Mouse (Mus musculus) myocyte (in vitro differentiated cells): Measurements from ENCODE around the gene Slc24a5. TPM values are rescaled to one million over a fixed set of nuclear protein-coding genes. Genes with fewer than 3 reads are reported as not detected.
"Not testable (repeated sequence)": the region's sequence is repeated elsewhere in the genome, so short reads cannot be mapped to it uniquely, and the experiment has no call there.

ENCODE experiments used
- H3K27me3 ChIP-seq: one replicate; pipeline ENCODE4 v1.6.1; 2011; ENCODE audit not compliant: control insufficient read depth, insufficient read depth, insufficient read length
- H3K36me3 ChIP-seq: one replicate; pipeline ENCODE4 v1.6.1; 2011; ENCODE audit not compliant: control insufficient read depth, insufficient read depth
- H3K4me2 ChIP-seq: one replicate; pipeline ENCODE4 v1.6.1; 2011; ENCODE audit warnings: low read depth, control low read depth
- H3K4me3 ChIP-seq: one replicate; pipeline ENCODE4 v1.5.1; 2011; ENCODE audit warnings: mild to moderate bottlenecking, control low read depth, moderate library complexity
- H3K79me2 ChIP-seq: one replicate; pipeline ENCODE4 v1.6.1; 2011; ENCODE audit not compliant: control insufficient read depth, insufficient read depth
- H3ac ChIP-seq: one replicate; pipeline ENCODE4 v1.6.1; 2011; ENCODE audit not compliant: control insufficient read depth, insufficient read length
- E2F4 ChIP-seq: IDR thresholded peaks from one replicate; pipeline ENCODE4 v1.6.1; 2011; ENCODE audit warnings: mild to moderate bottlenecking, control low read depth, moderate library complexity; ENCODE audit not compliant: insufficient read depth
- MAX ChIP-seq: IDR thresholded peaks from one replicate; pipeline ENCODE4 v1.6.1; 2011; ENCODE audit warnings: low read depth, mild to moderate bottlenecking, control low read depth
- MYOD1 ChIP-seq, 3 experiments: IDR thresholded peaks; one replicate each; pipeline ENCODE4 v1.6.1; 2011; ENCODE audit warnings: control low read depth in 2 of 3, low read depth in 2 of 3, mild to moderate bottlenecking in 2 of 3, moderate library complexity in 1 of 3; ENCODE audit not compliant: insufficient read length in 2 of 3, control insufficient read depth in 1 of 3
- MYOG ChIP-seq, 3 experiments: IDR thresholded peaks; one replicate each; pipeline ENCODE4 v1.6.1; 2011; ENCODE audit warnings: control low read depth in 2 of 3, low read depth in 2 of 3, mild to moderate bottlenecking in 2 of 3; ENCODE audit not compliant: insufficient read length in 2 of 3, control insufficient read depth in 1 of 3, insufficient read depth in 1 of 3
- POLR2A ChIP-seq: IDR thresholded peaks from one replicate; pipeline ENCODE4 v1.6.1; 2011; ENCODE audit warnings: low read depth, mild to moderate bottlenecking, control low read depth, moderate library complexity; ENCODE audit not compliant: insufficient read length
- POLR2AphosphoS2 ChIP-seq: IDR thresholded peaks from one replicate; pipeline ENCODE4 v1.6.1; 2011; ENCODE audit warnings: low read depth, control low read depth; ENCODE audit not compliant: insufficient read length
- REST ChIP-seq: IDR thresholded peaks from one replicate; pipeline ENCODE4 v1.6.1; 2011; ENCODE audit warnings: mild to moderate bottlenecking, control low read depth, moderate library complexity; ENCODE audit not compliant: insufficient read depth, insufficient read length
- SRF ChIP-seq: IDR thresholded peaks from one replicate; pipeline ENCODE4 v1.6.1; 2011; ENCODE audit warnings: low read depth; ENCODE audit not compliant: control insufficient read depth, insufficient read length
- TCF12 ChIP-seq: IDR thresholded peaks from one replicate; pipeline ENCODE4 v1.6.1; 2011; ENCODE audit warnings: mild to moderate bottlenecking, control low read depth; ENCODE audit not compliant: poor library complexity, insufficient read depth, severe bottlenecking
- TCF3 ChIP-seq: IDR thresholded peaks from one replicate; pipeline ENCODE4 v1.6.1; 2011; ENCODE audit warnings: low read depth, control low read depth; ENCODE audit not compliant: insufficient read length
- USF1 ChIP-seq: IDR thresholded peaks from one replicate; pipeline ENCODE4 v1.6.1; 2011; ENCODE audit warnings: low read depth, mild to moderate bottlenecking, control low read depth, moderate library complexity
- polyA plus RNA-seq: library from polyadenylated mRNA; unstranded; fragments of >200 nt; fragmentation: generic; extraction: Trizol; gene quantifications from one replicate; pipeline ENCODE4 v1.2.1, GENCODE M21; 2012; ENCODE audit warnings: missing spikeins

Gene Slc24a5
- polyA plus RNA-seq, 1 experiment, result 0.12 TPM

- Histone ChIP-seq H3K27me3 (no peaks in the 10 kb centered on the region), H3K36me3 (no peaks in the 10 kb centered on the region), H3K79me2 (no peaks in the 10 kb centered on the region), H3K4me3 (no peak overlapping the region), H3K4me2 (no peak overlapping the region), H3ac (no peak overlapping the region)
- TF ChIP-seq MYOG (IDR thresholded peaks at IDR 0.05; ENCODE audit: control insufficient read depth in 1 of 3, insufficient read depth in 1 of 3, insufficient read length in 2 of 3, low read depth in 2 of 3) (no peak), E2F4 (no peak), TCF12 (no peak), SRF (no peak)
These were observed 5.3 kb downstream of the Slc24a5 start for GRCm38 (mm10) chr2:125073056-125073780.

- no peaks in the 10 kb centered on the region for H3K79me2 ChIP-seq
- H3K36me3 ChIP-seq, result peaks cover 52% of the 10 kb centered on the region
- H3ac ChIP-seq, result no peak overlapping the region
- no peak overlapping the region for H3K4me3 ChIP-seq
- no peak overlapping the region for H3K4me2 ChIP-seq
- H3K27me3 ChIP-seq, result no peaks in the 10 kb centered on the region
- TF ChIP-seq MYOG (IDR thresholded peaks at IDR 0.05; ENCODE audit: control insufficient read depth in 1 of 3, insufficient read depth in 1 of 3, insufficient read length in 2 of 3, low read depth in 2 of 3) (no peak), MYOD1 (IDR thresholded peaks at IDR 0.05; ENCODE audit: control insufficient read depth in 1 of 3, insufficient read length in 2 of 3, low read depth in 2 of 3) (no peak), USF1 (no peak), E2F4 (no peak), SRF (no peak), REST (no peak), TCF12 (no peak), POLR2A (no peak), MAX (no peak), TCF3 (no peak), POLR2AphosphoS2 (no peak)
These were observed 16.0 kb downstream of the Slc24a5 start for GRCm38 (mm10) chr2:125083879-125084278.

- no peak overlapping the region for H3ac ChIP-seq
- no peaks in the 10 kb centered on the region for H3K27me3 ChIP-seq
- no peak overlapping the region for H3K4me3 ChIP-seq
- no peak overlapping the region for H3K4me2 ChIP-seq
- H3K79me2 ChIP-seq, result no peaks in the 10 kb centered on the region
- H3K36me3 ChIP-seq, result peaks cover 49% of the 10 kb centered on the region
- TF ChIP-seq MAX (no peak), MYOG (IDR thresholded peaks at IDR 0.05; ENCODE audit: control insufficient read depth in 1 of 3, insufficient read depth in 1 of 3, insufficient read length in 2 of 3, low read depth in 2 of 3) (no peak), TCF3 (no peak), USF1 (no peak), POLR2AphosphoS2 (no peak), POLR2A (no peak), E2F4 (no peak)
These were observed 20.8 kb downstream of the Slc24a5 start for GRCm38 (mm10) chr2:125088757-125089156.

GRCm38 (mm10) chr2:125092123-125092522 is 24.2 kb downstream of the Slc24a5 start:
- not testable (repeated sequence) for H3K27me3 ChIP-seq, H3ac ChIP-seq, H3K4me2 ChIP-seq, H3K79me2 ChIP-seq, H3K4me3 ChIP-seq
- peaks cover 61% of the 10 kb centered on the region for H3K36me3 ChIP-seq

GRCm38 (mm10) chr2:125104491-125104890 is 36.6 kb downstream of the Slc24a5 start:
- H3K4me3 ChIP-seq, H3ac ChIP-seq, H3K27me3 ChIP-seq, H3K4me2 ChIP-seq: not testable (repeated sequence)
- Histone ChIP-seq H3K36me3 (peaks cover 74% of the 10 kb centered on the region), H3K79me2 (peaks cover 26% of the 10 kb centered on the region)

GRCm38 (mm10) chr2:125106536-125106935 is 38.6 kb downstream of the Slc24a5 start:
- H3K27me3 ChIP-seq, H3ac ChIP-seq, H3K4me2 ChIP-seq, H3K4me3 ChIP-seq: not testable (repeated sequence)
- Histone ChIP-seq H3K79me2 (peaks cover 19% of the 10 kb centered on the region), H3K36me3 (peaks cover 66% of the 10 kb centered on the region)
